Mouse (Mus musculus) olfactory bulb, adult 2 months (tissue): Measurements from ENCODE around the gene Twist2. TPM values are rescaled to one million over a fixed set of nuclear protein-coding genes. Genes with fewer than 3 reads are reported as not detected.

ENCODE experiments used
- H3K27ac ChIP-seq: fragments of 200-500 bp; 2 replicates; pipeline ENCODE4 v1.5.1; 2012; ENCODE audit warnings: low read depth, low read length; ENCODE audit not compliant: insufficient read depth
- H3K4me1 ChIP-seq: fragments of 200-500 bp; 2 replicates; pipeline ENCODE4 v1.6.1; 2012; ENCODE audit warnings: low read length; ENCODE audit not compliant: control insufficient read depth, insufficient read depth
- H3K4me3 ChIP-seq: fragments of 200-500 bp; 2 replicates; pipeline ENCODE4 v1.5.1; 2012; ENCODE audit warnings: mild to moderate bottlenecking, low read depth, low read length, moderate library complexity; ENCODE audit not compliant: insufficient read depth
- CTCF ChIP-seq: fragments of 200-500 bp; IDR thresholded peaks from 2 replicates; pipeline ENCODE4 v1.5.1; 2012; ENCODE audit warnings: low read depth, mild to moderate bottlenecking, low read length, moderate library complexity; ENCODE audit not compliant: insufficient read depth
- POLR2A ChIP-seq: fragments of 200-500 bp; IDR thresholded peaks from 2 replicates; pipeline ENCODE4 v1.6.1; 2012; ENCODE audit warnings: mild to moderate bottlenecking, low read depth, low read length, moderate library complexity; ENCODE audit not compliant: insufficient read depth
- WGBS: fragments of 180-500 bp; shearing (Covaris S2); methylation state at CpG from one replicate; pipeline ENCODE4 v1.1.7; 2018; 5-methylcytosine and 5-hydroxymethylcytosine counted together
- polyA plus RNA-seq: library from polyadenylated mRNA; stranded (reverse); fragments of >200 nt; gene quantifications from 2 replicates; pipeline ENCODE4 v1.2.4, GENCODE M21; 2012; ENCODE audit warnings: low replicate concordance; ENCODE audit not compliant: missing spikeins, insufficient read depth, insufficient read length

Gene Twist2
- polyA plus RNA-seq, 1 experiment, result not detected

GRCm38 (mm10) chr1:91825261-91825660 is 24.0 kb downstream of the Twist2 start:
- H3K4me3 ChIP-seq, result no peak overlapping the region
- no peak overlapping the region for H3K27ac ChIP-seq
- H3K4me1 ChIP-seq, result peaks cover 2% of the 10 kb centered on the region; the same call in 1 of the 2 replicates
- WGBS, result 61% methylated on average over 4 of the region's 4 CpGs
- TF ChIP-seq POLR2A (no peak), CTCF (no peak)

- Histone ChIP-seq H3K4me3 (no peak overlapping the region), H3K4me1 (peaks cover 15% of the 10 kb centered on the region), H3K27ac (no peak overlapping the region)
- 96% methylated on average over 7 of the region's 7 CpGs for WGBS
- no peak for TF ChIP-seq POLR2A
- TF ChIP-seq CTCF, result no peak
Observed at GRCm38 (mm10) chr1:91831978-91832377, 30.7 kb downstream of the Twist2 start.

- TF ChIP-seq CTCF (no peak), POLR2A (no peak)
- Histone ChIP-seq H3K27ac (no peak overlapping the region), H3K4me1 (peaks cover 10% of the 10 kb centered on the region), H3K4me3 (no peak overlapping the region)
- 93% methylated on average over 6 of the region's 6 CpGs for WGBS
Observed at GRCm38 (mm10) chr1:91839557-91839956, 38.3 kb downstream of the Twist2 start.

DNA sequence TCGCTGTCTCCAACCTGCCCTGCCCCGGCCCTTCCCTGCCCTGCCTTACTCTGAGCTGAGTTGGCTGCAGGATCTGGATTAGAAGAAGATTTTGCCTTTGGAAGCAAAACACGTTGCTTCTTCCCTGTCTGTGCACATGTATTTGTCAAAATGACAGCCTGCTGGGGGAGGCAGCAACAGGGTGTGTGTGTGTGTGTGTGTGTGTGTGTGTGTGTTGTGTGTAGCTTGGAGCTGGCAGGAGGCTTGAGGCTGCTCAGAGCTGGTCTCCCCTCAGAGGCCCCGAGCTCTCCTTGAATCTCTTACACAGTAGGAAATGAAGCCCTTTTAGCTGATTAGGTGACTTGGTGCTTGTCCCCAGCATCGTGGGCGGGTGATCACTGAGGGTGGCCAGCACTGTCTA is 38.7 kb downstream of the Twist2 start:
- no peak overlapping the region for H3K4me3 ChIP-seq
- TF ChIP-seq POLR2A (no peak), CTCF (no peak)
- WGBS, result 76% methylated on average over 6 of the region's 6 CpGs
- H3K4me1 ChIP-seq, result peaks cover 13% of the 10 kb centered on the region
- H3K27ac ChIP-seq, result no peak overlapping the region

- 78% methylated on average over 4 of the region's 4 CpGs for WGBS
- TF ChIP-seq CTCF (no peak), POLR2A (no peak)
- no peak overlapping the region for H3K4me3 ChIP-seq
- peaks cover 9% of the 10 kb centered on the region for H3K4me1 ChIP-seq
- H3K27ac ChIP-seq, result no peak overlapping the region
Observed at GRCm38 (mm10) chr1:91844236-91844635, 43.0 kb downstream of the Twist2 start.

- H3K27ac ChIP-seq, result no peak overlapping the region
- 53% methylated on average over 8 of the region's 8 CpGs for WGBS
- H3K4me1 ChIP-seq, result peaks cover 9% of the 10 kb centered on the region
- no peak for TF ChIP-seq POLR2A
- no peak overlapping the region for H3K4me3 ChIP-seq
Observed at GRCm38 (mm10) chr1:91844681-91845379, 43.6 kb downstream of the Twist2 start.

DNA sequence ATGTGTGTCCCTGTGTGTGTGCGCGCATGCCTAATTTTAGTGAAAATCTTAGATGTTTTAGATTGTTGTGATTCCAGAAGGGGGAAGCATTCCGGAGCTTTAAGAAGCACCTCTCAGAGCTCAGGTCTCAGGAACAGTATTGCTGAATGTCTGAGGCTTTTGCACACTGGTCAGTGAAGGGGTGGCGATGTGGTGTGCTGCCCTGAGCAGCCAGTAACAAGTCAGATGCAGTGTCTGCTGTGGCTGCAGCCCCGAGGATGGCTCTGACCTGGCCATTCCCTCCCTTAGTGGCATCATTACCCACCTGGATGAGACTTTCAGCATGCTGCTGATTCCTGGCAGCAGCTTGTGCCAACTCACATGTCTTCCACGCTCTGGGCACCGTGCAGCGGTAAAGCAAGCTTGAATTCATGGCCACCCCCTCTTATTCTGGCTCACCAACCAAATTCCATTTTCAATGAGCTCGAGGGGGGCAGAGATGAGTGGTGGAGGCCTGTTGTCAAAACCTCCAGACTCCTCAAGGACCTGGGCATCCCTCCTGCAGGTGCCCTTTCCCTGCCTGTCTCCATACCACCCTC is 44.2 kb downstream of the Twist2 start:
- 53% methylated on average over 9 of the region's 9 CpGs for WGBS
- TF ChIP-seq CTCF, result no peak
- no peak for TF ChIP-seq POLR2A
- peaks cover 9% of the 10 kb centered on the region for H3K4me1 ChIP-seq
- no peak overlapping the region for H3K4me3 ChIP-seq
- no peak overlapping the region for H3K27ac ChIP-seq

DNA sequence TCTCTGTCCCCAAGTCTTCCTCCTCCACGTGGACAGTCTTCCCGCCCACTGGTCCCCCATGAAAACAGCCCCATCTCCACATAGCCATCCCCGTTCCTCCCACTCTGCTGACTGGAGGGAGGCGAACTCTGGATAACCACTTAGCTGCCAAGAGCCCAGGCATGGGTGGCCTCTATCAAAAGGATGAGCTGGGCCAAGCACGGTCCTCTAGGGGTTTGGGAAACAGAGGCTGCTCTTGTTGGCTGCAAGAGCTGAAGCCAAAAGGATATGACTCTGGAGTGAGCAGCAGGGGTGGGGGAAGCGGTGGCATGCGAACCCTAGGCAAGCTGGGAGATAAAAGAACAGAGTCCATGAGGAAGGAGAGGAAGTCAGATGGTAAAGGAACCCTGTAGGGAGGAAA is 50.0 kb downstream of the Twist2 start:
- H3K4me3 ChIP-seq, result no peak overlapping the region
- no peak overlapping the region for H3K27ac ChIP-seq
- 78% methylated on average over 7 of the region's 7 CpGs for WGBS
- no peaks in the 10 kb centered on the region for H3K4me1 ChIP-seq
- TF ChIP-seq CTCF (no peak), POLR2A (no peak)

DNA sequence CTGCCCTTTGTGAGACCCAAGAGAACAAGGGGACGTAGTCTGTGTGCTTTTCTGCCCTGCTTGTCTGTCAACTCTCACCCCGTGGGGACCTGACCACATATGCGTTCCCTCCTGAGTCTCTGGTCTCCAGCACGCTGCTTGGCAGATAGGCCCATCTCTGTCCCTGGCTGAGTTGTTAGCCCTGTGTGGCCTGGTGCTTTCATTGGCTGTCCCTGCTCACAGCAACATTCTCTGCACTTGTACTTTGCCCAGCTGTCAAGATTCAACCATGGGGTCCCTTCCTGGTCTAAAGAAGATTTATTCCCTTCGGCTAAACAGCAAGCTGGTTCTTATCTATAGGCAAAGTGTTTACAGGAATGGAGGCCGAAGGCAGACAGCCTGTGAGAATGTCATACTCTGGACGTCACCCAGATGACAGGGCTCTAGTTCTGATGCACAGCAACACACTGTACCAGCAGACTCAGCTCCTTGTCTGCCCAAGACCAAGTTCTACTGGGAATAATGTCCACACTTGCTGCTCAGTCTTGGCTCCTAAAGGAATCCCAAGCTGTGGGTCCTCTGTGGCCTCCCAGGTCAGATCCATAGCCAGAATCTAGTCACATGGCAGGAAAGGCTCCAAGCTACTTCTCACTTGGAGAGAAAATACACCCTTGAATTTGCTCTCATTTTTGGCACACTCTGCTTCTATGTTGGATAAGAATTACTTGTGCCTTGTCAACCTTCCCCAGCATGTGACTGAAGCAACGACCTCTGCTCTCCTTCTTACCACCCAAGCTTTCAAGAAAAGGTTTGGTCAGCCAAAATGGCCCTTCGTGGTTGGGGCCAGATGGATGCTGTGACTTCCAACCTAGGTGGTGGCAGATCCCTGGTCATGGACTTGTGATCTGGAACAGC is 55.8 kb downstream of the Twist2 start:
- TF ChIP-seq CTCF (no peak), POLR2A (no peak)
- H3K4me3 ChIP-seq, result no peak overlapping the region
- H3K27ac ChIP-seq, result no peak overlapping the region
- H3K4me1 ChIP-seq, result peaks cover 16% of the 10 kb centered on the region
- 86% methylated on average over 9 of the region's 9 CpGs for WGBS
